Mouse (Mus musculus): Measurements from ENCODE around the gene Inhbe.

- no peak for TF ChIP-seq CTCF (IDR thresholded peaks at IDR 0.05; ENCODE audit: low read depth)
- TF ChIP-seq EP300 (IDR thresholded peaks at IDR 0.05; ENCODE audit: low read depth) = no peak
These were observed 11.2 kb downstream of the Inhbe start for GRCm38 (mm10) chr10:127343029-127343428.

Measured in heart, postnatal 0 days (tissue).